Mouse (Mus musculus) ES-Bruce4 (cell line): Measurements from ENCODE around the gene Tmem258. TPM values are rescaled to one million over a fixed set of nuclear protein-coding genes. Genes with fewer than 3 reads are reported as not detected.
A peak's percentile ranks its signal among the peaks of the same experiment; 100 is the strongest.
"Not testable (repeated sequence)": the region's sequence is repeated elsewhere in the genome, so short reads cannot be mapped to it uniquely, and the experiment has no call there.

ENCODE experiments used
- H3K27ac ChIP-seq: 2 replicates; pipeline ENCODE4 v1.5.1; 2012; ENCODE audit warnings: low read length, inconsistent platforms; ENCODE audit not compliant: insufficient read depth
- H3K27me3 ChIP-seq: 2 replicates; pipeline ENCODE4 v1.6.1; 2012; ENCODE audit warnings: mild to moderate bottlenecking, low read length, inconsistent platforms; ENCODE audit not compliant: control insufficient read depth, poor library complexity, insufficient read depth, severe bottlenecking
- H3K36me3 ChIP-seq: 2 replicates; pipeline ENCODE4 v1.6.1; 2012; ENCODE audit warnings: inconsistent platforms, mild to moderate bottlenecking, low read length, moderate library complexity; ENCODE audit not compliant: control insufficient read depth, poor library complexity, insufficient read depth, severe bottlenecking
- H3K4me1 ChIP-seq: one replicate; pipeline ENCODE4 v1.8.1; 2011; ENCODE audit warnings: low read length; ENCODE audit not compliant: control insufficient read depth, insufficient read depth
- H3K4me3 ChIP-seq: 2 replicates; pipeline ENCODE4 v1.5.1; 2011; ENCODE audit warnings: low read depth, mild to moderate bottlenecking, low read length
- H3K9ac ChIP-seq: 2 replicates; pipeline ENCODE4 v1.6.1; 2012; ENCODE audit warnings: low read depth, mild to moderate bottlenecking, inconsistent platforms; ENCODE audit not compliant: poor library complexity, severe bottlenecking
- H3K9me3 ChIP-seq: replicated peaks from 2 replicates; pipeline ENCODE4 v1.6.1; 2012; ENCODE audit warnings: mild to moderate bottlenecking, low read length, inconsistent platforms; ENCODE audit not compliant: control insufficient read depth, poor library complexity, insufficient read depth, severe bottlenecking
- CTCF ChIP-seq: IDR thresholded peaks from one replicate; pipeline ENCODE4 v1.8.1; 2011; ENCODE audit warnings: low read depth, low read length
- EP300 ChIP-seq: IDR thresholded peaks from 2 replicates; pipeline ENCODE4 v1.6.1; 2011; ENCODE audit warnings: low read depth, low read length; ENCODE audit not compliant: insufficient read depth
- POLR2A ChIP-seq: IDR thresholded peaks from one replicate; pipeline ENCODE4 v1.8.1; 2011; ENCODE audit warnings: low read length; ENCODE audit not compliant: insufficient read depth
- polyA plus RNA-seq: library from polyadenylated mRNA; stranded (reverse); fragments of >200 nt; gene quantifications from 2 replicates; pipeline ENCODE4 v1.2.4, GENCODE M21; 2011; ENCODE audit warnings: low read depth; ENCODE audit not compliant: missing spikeins, insufficient read depth, insufficient read length

Gene Tmem258
- polyA plus RNA-seq, 1 experiment, result 290 TPM

- Histone ChIP-seq H3K9me3 (no peaks in the 10 kb centered on the region), H3K9ac (no peak overlapping the region), H3K4me1 (no peaks in the 10 kb centered on the region), H3K27ac (no peak overlapping the region), H3K4me3 (no peak overlapping the region), H3K36me3 (no peaks in the 10 kb centered on the region), H3K27me3 (no peaks in the 10 kb centered on the region)
- TF ChIP-seq EP300 (no peak), CTCF (no peak), POLR2A (no peak)
Measured at GRCm38 (mm10) chr19:10168441-10168840, 35.4 kb upstream of the Tmem258 start.

GRCm38 (mm10) chr19:10169179-10169578, 34.6 kb upstream of the Tmem258 start:
- no peaks in the 10 kb centered on the region for H3K4me1 ChIP-seq
- no peaks in the 10 kb centered on the region for H3K27me3 ChIP-seq
- H3K4me3 ChIP-seq, result no peak overlapping the region
- no peaks in the 10 kb centered on the region for H3K9me3 ChIP-seq
- H3K9ac ChIP-seq, result no peak overlapping the region
- H3K36me3 ChIP-seq, result no peaks in the 10 kb centered on the region
- peak overlapping the region; percentile 55 for H3K27ac ChIP-seq
- TF ChIP-seq EP300 (no peak), POLR2A (no peak), CTCF (no peak)

GRCm38 (mm10) chr19:10169692-10170330, 34.0 kb upstream of the Tmem258 start:
- H3K4me3 ChIP-seq, H3K27me3 ChIP-seq, H3K36me3 ChIP-seq, H3K9ac ChIP-seq, H3K9me3 ChIP-seq, H3K4me1 ChIP-seq: not testable (repeated sequence)
- H3K27ac ChIP-seq, result peak overlapping the region; percentile 55
- peak; percentile 61; the same call in 1 of the 2 replicates for TF ChIP-seq EP300

GRCm38 (mm10) chr19:10170466-10170865, 33.3 kb upstream of the Tmem258 start:
- H3K27ac ChIP-seq, result no peak overlapping the region
- H3K27me3 ChIP-seq, result no peaks in the 10 kb centered on the region
- no peaks in the 10 kb centered on the region for H3K9me3 ChIP-seq
- TF ChIP-seq CTCF, result no peak
- no peak for TF ChIP-seq EP300
- TF ChIP-seq POLR2A, result no peak
- no peaks in the 10 kb centered on the region for H3K36me3 ChIP-seq
- no peak overlapping the region for H3K9ac ChIP-seq
- H3K4me1 ChIP-seq, result no peaks in the 10 kb centered on the region
- no peak overlapping the region for H3K4me3 ChIP-seq

GRCm38 (mm10) chr19:10171359-10171758, 32.5 kb upstream of the Tmem258 start:
- Histone ChIP-seq H3K36me3 (no peaks in the 10 kb centered on the region), H3K27me3 (no peaks in the 10 kb centered on the region), H3K9ac (no peak overlapping the region), H3K4me3 (no peak overlapping the region), H3K27ac (no peak overlapping the region), H3K9me3 (no peaks in the 10 kb centered on the region), H3K4me1 (no peaks in the 10 kb centered on the region)
- no peak for TF ChIP-seq EP300
- no peak for TF ChIP-seq POLR2A
- no peak for TF ChIP-seq CTCF

GRCm38 (mm10) chr19:10171846-10172245, 32.0 kb upstream of the Tmem258 start:
- no peaks in the 10 kb centered on the region for H3K27me3 ChIP-seq
- H3K9ac ChIP-seq, result no peak overlapping the region
- no peak overlapping the region for H3K27ac ChIP-seq
- TF ChIP-seq CTCF (no peak), EP300 (no peak), POLR2A (no peak)
- H3K36me3 ChIP-seq, result no peaks in the 10 kb centered on the region
- no peaks in the 10 kb centered on the region for H3K9me3 ChIP-seq
- no peaks in the 10 kb centered on the region for H3K4me1 ChIP-seq
- no peak overlapping the region for H3K4me3 ChIP-seq
